Mouse (Mus musculus) embryo, embryonic 9.5 days (tissue): ENCODE results near the gene Stub1.
A peak's percentile ranks its signal among the peaks of the same experiment; 100 is the strongest.
"Not testable (repeated sequence)": the region's sequence is repeated elsewhere in the genome, so short reads cannot be mapped to it uniquely, and the experiment has no call there.

Experiments
- DNase-seq: peaks from one replicate; pipeline ENCODE4 v3.0.0-alpha.2; 2017; ENCODE audit errors: extremely low spot score

Stub1 gene

GRCm38 (mm10) chr17:25833291-25833663 is at the start of gene Stub1:
Stub1 (minus strand) TSS chr17:25833404.
- peak; percentile 95 for DNase-seq

GRCm38 (mm10) chr17:25882306-25882705 is 49.1 kb upstream of the Stub1 start:
- DNase-seq = peak; percentile 47

- DNase-seq = peak; percentile 83
Measured at GRCm38 (mm10) chr17:25881691-25882090, 48.5 kb upstream of the Stub1 start.

- peak; percentile 94 for DNase-seq
Measured at GRCm38 (mm10) chr17:25880913-25881641, 47.9 kb upstream of the Stub1 start.

GRCm38 (mm10) chr17:25880196-25880910 is 47.1 kb upstream of the Stub1 start, which contains the start of gene Wfikkn1:
Wfikkn1 (minus strand) TSS chr17:25880858.
- DNase-seq = peak; percentile 88

GRCm38 (mm10) chr17:25879750-25880149 is 46.5 kb upstream of the Stub1 start:
- no peak for DNase-seq

GRCm38 (mm10) chr17:25879261-25879660 is 46.1 kb upstream of the Stub1 start:
- peak; percentile 50 for DNase-seq

- DNase-seq = no peak
Measured at GRCm38 (mm10) chr17:25878611-25879180, 45.5 kb upstream of the Stub1 start.

GRCm38 (mm10) chr17:25877741-25878610 is 44.8 kb upstream of the Stub1 start:
- no peak for DNase-seq

GRCm38 (mm10) chr17:25877025-25877424 is 43.8 kb upstream of the Stub1 start:
- no peak for DNase-seq

GRCm38 (mm10) chr17:25876347-25876915 is 43.2 kb upstream of the Stub1 start:
- no peak for DNase-seq

GRCm38 (mm10) chr17:25875171-25876136 is 42.2 kb upstream of the Stub1 start:
- DNase-seq = peak; percentile 90

- peak; percentile 95 for DNase-seq
Measured at GRCm38 (mm10) chr17:25874721-25875170, 41.5 kb upstream of the Stub1 start, which contains the start of gene Mettl26. Mettl26 (plus strand) TSS chr17:25875074.

- no peak for DNase-seq
Measured at GRCm38 (mm10) chr17:25874148-25874720, 41.0 kb upstream of the Stub1 start.

- DNase-seq = no peak
Measured at GRCm38 (mm10) chr17:25873405-25874147, 40.4 kb upstream of the Stub1 start.

- no peak for DNase-seq
Measured at GRCm38 (mm10) chr17:25872676-25873075, 39.5 kb upstream of the Stub1 start.

GRCm38 (mm10) chr17:25871566-25871965 is 38.4 kb upstream of the Stub1 start:
- DNase-seq = not testable (repeated sequence)

- no peak for DNase-seq
Measured at GRCm38 (mm10) chr17:25869954-25870353, 36.8 kb upstream of the Stub1 start.

GRCm38 (mm10) chr17:25869498-25869897 is 36.3 kb upstream of the Stub1 start:
- no peak for DNase-seq
